Mouse (Mus musculus) layer of hippocampus, adult 2 months (tissue): ENCODE data around the gene Kif1b. TPM values are rescaled to one million over a fixed set of nuclear protein-coding genes. Genes with fewer than 3 reads are reported as not detected.
A peak's percentile ranks its signal among the peaks of the same experiment; 100 is the strongest.

Experiments
- DNase-seq, 2 experiments: peaks; one replicate each; pipeline ENCODE4 v3.0.0; 2022; ENCODE audit warnings: low spot score in 2 of 2
- H3K27ac ChIP-seq: fragments of 200-600 bp; 2 replicates; pipeline ENCODE4 v1.8.1; 2022
- H3K4me3 ChIP-seq: fragments of 200-600 bp; 2 replicates; pipeline ENCODE4 v1.8.1; 2022; ENCODE audit warnings: mild to moderate bottlenecking
- CTCF ChIP-seq: fragments of 200-600 bp; conservative IDR thresholded peaks from 2 replicates; pipeline ENCODE4 v1.8.1; 2022; ENCODE audit warnings: antibody characterized with exemption, mild to moderate bottlenecking, moderate library complexity
- total RNA-seq, 2 experiments: library from RNA; stranded (reverse); gene quantifications; 2 replicates each; pipeline ENCODE4 v1.2.3; 2021

Gene Kif1b
- total RNA-seq, 2 experiments from 2014 or later = 403 to 414 TPM

GRCm38 (mm10) chr4:149330495-149330894, 23.0 kb upstream of the Kif1b start:
- peak; percentile 57 for TF ChIP-seq CTCF
- H3K4me3 ChIP-seq = no peak overlapping the region
- DNase-seq = no peak
- no peak overlapping the region for H3K27ac ChIP-seq

- TF ChIP-seq CTCF = no peak
- no peak overlapping the region for H3K27ac ChIP-seq
- no peak for DNase-seq
- H3K4me3 ChIP-seq = no peak overlapping the region
Measured at GRCm38 (mm10) chr4:149328735-149329134, 21.2 kb upstream of the Kif1b start.

DNA sequence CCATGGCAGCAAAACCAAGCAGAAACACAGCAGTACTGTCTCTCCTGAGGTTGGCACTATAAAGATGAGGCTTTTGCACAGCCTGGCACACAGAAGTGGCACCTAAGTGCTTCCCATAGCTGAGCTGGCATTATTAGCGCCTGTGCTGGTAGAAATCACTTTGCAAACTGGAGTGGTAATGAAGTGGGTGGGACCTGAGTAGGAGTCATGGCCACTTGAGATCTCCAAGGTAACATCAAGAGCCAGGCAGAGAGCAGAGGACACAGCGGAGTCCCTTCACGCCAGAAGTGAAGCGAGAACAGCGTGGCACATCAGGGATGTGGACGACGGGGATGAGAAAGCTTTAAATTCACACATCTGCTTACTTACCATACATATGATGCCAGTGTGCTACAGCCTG, 19.8 kb upstream of the Kif1b start:
- no peak for TF ChIP-seq CTCF
- H3K4me3 ChIP-seq = no peak overlapping the region
- H3K27ac ChIP-seq = no peak overlapping the region
- DNase-seq = no peak

DNA sequence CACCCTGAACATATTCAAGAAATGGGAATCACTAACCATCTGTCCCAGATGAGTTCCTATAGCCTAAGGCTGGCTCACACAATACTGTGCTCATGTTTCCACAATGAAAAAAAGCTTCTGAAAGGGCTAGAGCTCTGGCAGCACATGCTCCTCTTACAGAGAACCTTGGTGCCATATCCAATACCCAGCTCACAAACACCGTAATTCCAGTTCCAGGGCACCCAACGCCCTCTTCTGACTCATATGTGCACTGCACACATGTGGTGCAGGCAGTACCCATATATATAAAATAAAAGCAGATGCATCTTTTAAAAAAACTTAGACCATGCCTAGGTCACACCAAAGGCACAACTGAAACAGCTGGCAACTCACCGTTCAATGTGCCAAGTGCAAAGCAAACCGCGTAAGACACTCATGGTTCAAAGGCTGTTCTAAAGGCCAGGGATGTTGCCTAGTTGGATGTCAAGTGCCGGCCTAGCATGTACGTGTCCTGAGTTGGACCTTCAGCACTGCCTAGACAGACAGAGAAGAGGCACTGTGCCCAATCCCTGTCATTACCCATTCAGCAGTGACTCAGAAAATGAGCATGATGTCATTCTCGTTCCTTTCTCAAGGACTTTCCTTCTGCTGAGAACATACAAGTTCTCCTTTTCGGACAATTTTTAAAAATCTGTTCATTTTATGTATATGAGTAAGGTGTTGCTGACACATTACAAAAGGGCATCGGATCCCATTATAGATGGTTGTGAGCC, 18.1 kb upstream of the Kif1b start:
- no peak for DNase-seq
- TF ChIP-seq CTCF = peak; percentile 41
- H3K27ac ChIP-seq = 0 out of 2 replicates have a peak overlapping the region, but pooled peaks have one; percentile 1
- no peak overlapping the region for H3K4me3 ChIP-seq

DNA sequence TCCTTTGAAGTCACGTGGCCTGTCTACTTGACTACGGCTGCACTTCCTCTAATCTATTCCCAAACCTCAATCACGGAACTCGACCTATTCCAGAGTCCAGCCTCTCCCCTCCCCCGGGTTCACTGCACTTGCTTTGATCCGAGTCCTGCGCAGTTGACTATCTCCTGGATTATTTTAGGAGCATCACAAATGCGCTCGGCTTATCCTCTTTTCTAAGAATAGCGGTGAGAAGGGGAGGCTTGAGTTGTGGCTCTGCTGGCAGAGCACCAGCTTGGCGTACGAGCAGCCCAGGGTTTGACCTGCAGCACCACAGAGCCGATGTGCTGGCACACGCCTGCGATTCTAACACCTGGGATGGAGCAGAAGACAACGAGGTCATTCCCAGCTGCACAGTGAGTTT, 16.2 kb upstream of the Kif1b start:
- Histone ChIP-seq H3K27ac (no peak overlapping the region), H3K4me3 (no peak overlapping the region)
- DNase-seq = no peak
- TF ChIP-seq CTCF = no peak

- DNase-seq = no peak
- no peak overlapping the region for H3K4me3 ChIP-seq
- no peak overlapping the region for H3K27ac ChIP-seq
- TF ChIP-seq CTCF = no peak
Measured at GRCm38 (mm10) chr4:149322718-149323117, 15.2 kb upstream of the Kif1b start.

DNA sequence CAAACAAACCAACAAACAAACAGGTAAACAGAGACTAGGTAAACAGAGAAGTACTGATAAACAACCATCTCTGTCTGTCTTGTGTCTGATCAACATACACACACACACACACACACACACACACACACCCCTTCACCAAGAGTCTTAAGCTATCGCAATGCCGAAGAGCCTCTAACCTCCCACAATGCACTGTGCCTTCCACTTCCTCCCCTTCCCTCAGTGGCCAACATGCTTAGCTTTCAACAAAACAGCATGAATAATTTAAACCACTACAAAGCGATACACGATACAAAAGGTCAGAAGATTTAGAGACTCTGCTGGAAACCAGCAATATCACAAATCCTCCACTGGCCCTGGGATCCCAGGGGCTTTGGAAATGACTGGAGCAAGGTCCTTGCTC, 14.8 kb upstream of the Kif1b start:
- Histone ChIP-seq H3K27ac (no peak overlapping the region), H3K4me3 (no peak overlapping the region)
- no peak for TF ChIP-seq CTCF
- DNase-seq = no peak

DNA sequence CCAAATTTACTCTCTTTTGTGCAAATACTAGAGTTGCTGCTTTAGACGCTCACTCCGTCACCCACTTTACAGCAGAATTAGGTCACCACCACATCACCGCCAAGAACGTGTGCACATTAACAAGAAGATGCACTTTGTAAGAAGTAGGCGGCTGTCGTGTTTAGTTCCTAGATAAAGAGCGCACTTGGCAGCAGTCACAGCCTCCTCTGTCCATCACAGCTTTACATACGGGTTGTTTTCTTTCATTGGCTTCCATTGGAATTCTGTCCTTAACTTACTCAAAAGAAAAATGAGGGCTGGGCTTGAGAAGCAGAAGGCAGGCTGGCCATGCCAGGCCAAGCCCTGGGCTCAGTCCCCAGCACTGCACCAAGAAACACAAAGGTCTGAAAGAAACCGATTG, 11.6 kb upstream of the Kif1b start:
- no peak overlapping the region for H3K4me3 ChIP-seq
- DNase-seq = peak in 1 of 2 experiments; percentile 32
- H3K27ac ChIP-seq = peak overlapping the region; percentile 21; the same call in 1 of the 2 replicates
- TF ChIP-seq CTCF = no peak

DNA sequence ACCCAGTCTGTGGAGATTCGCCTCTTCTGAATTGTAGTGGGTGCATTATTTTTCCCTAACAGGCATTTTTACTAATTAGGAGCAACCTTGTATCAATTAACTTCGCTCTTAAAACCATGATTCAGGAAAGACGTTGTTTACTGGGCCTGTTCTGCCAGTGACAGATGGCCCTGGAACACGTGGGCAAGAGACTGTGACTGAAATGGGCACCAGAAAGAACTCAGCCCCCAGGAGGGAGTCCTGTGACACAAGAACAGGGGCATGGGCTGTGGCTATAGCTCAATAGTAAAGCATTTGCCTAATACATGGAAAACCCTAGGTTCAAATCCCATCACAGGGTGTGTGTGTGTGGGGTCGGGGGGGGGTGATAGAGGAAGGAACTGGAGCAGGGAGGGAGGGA, 9.9 kb upstream of the Kif1b start:
- Histone ChIP-seq H3K4me3 (no peak overlapping the region), H3K27ac (peak overlapping the region; percentile 69; the same call in 1 of the 2 replicates)
- DNase-seq = peak; percentile 57 to 63
- TF ChIP-seq CTCF = no peak

GRCm38 (mm10) chr4:149314275-149314837, 6.9 kb upstream of the Kif1b start:
- DNase-seq = no peak
- Histone ChIP-seq H3K4me3 (no peak overlapping the region), H3K27ac (no peak overlapping the region)
- TF ChIP-seq CTCF = no peak

- no peak for TF ChIP-seq CTCF
- H3K27ac ChIP-seq = no peak overlapping the region
- no peak for DNase-seq
- no peak overlapping the region for H3K4me3 ChIP-seq
Measured at GRCm38 (mm10) chr4:149313558-149314253, 6.2 kb upstream of the Kif1b start.

DNA sequence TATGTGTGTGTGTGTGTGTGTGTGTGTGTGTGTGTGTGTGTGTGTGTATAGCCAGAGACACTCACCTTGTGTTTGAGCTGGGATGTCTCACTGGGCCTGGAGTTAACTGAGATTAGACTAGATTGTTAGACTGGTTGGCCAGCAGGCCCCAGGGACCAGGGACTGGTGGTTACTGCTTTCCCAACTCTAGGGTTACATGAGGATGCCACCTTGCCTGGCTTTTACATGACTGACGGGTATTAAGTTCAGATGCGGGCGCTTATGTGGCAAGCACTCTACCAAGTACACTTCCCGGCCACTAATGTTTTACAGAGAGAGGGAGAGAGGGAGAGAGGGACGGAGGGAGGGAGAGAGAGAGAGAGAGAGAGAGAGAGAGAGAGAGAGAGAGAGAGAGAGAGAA, 4.5 kb upstream of the Kif1b start:
- Histone ChIP-seq H3K27ac (no peak overlapping the region), H3K4me3 (no peak overlapping the region)
- DNase-seq = no peak
- no peak for TF ChIP-seq CTCF

DNA sequence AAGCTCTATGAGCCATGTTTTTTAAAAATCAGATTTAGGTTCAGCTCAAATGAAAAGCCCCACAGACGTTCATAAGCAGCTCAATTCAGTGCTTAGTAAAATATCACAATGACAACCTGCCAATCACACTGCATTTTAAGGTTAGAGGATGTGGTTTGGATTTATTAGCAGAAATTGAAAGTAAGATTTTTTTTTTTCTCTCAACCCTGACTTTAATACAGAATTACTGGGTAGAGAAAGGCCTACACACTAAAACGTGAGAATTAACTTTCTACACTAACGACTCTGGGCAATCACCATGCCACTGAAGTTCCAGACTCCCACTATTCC, 963 bp upstream of the Kif1b start:
- no peak for DNase-seq
- peak overlapping the region; percentile 95 for H3K27ac ChIP-seq
- TF ChIP-seq CTCF = no peak
- peak overlapping the region; percentile 92 for H3K4me3 ChIP-seq
